Mouse (Mus musculus): Measurements from ENCODE around the gene Abhd14b. TPM values are rescaled to one million over a fixed set of nuclear protein-coding genes. Genes with fewer than 3 reads are reported as not detected.
"Not testable (repeated sequence)": the region's sequence is repeated elsewhere in the genome, so short reads cannot be mapped to it uniquely, and the experiment has no call there.

The Abhd14b gene
- polyA plus RNA-seq, 2 experiments = 17.3 to 24.9 TPM

DNA sequence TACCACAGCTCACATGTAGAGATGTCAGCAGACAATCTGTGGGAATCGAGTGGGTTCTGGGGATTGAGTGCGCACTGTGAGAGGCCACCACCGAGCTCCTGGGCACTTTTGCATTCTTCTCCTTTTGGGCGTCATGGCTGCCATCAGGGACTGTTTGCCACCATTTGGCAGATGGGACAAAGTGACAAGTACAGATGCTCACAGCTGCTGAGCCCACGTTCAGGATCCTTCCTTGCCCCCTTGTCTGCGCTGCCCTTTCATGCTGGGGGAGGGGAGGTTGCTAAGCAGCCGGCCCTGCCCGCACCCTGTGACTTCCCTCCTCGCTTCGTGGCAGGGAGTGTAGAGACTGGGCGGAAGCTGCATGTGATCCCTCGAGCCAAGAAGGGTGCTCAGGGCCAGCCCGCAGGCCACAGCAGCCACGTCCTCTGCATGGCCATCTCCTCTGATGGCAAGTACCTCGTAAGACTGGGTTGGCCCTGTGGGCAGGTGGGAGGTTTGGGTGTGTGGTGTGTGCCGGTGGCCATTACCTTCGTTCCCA lies 35.4 kb downstream of the Abhd14b start:
- Histone ChIP-seq H3K4me1 (replicated peaks; ENCODE audit: control insufficient read depth in 2 of 2, insufficient read depth in 2 of 2, low read length in 1 of 2) (peaks cover 5 to 6% of the 10 kb centered on the region in 2 experiments; a peak in 3 of 4 replicates), H3K36me3 (replicated peaks; ENCODE audit: control insufficient read depth, insufficient read depth, low read depth) (no peaks in the 10 kb centered on the region; the same call in 1 of the 2 replicates), H3K27me3 (ENCODE audit: control insufficient read depth, insufficient read depth, low read length) (no peaks in the 10 kb centered on the region), H3K4me3 (ENCODE audit: insufficient read depth in 1 of 2, low read depth in 2 of 2, low read length in 2 of 2) (no peak overlapping the region), H3K27ac (no peak overlapping the region), H3K9me3 (ENCODE audit: control insufficient read depth, low read length) (no peaks in the 10 kb centered on the region), H3K4me2 (ENCODE audit: low read depth) (no peak overlapping the region), H3K9ac (replicated peaks) (no peak overlapping the region)
- whole genome bisulfite sequencing (ENCODE audit: insufficient replicate concordance) = 78% methylated on average over 17 of the region's 17 CpGs
- DNase-seq (ENCODE audit: low read depth in 3 of 3, low spot score in 3 of 3) (no peak), ATAC-seq (ENCODE audit: insufficient read depth) (no peak)
- TF ChIP-seq EP300 (IDR thresholded peaks at IDR 0.05; ENCODE audit: low read depth) (no peak), CTCF (IDR thresholded peaks at IDR 0.05; ENCODE audit: low read depth) (no peak)

GRCm38 (mm10) chr9:106483136-106483535 lies 35.9 kb downstream of the Abhd14b start:
- WGBS (ENCODE audit: insufficient replicate concordance) = 86% methylated on average over 10 of the region's 10 CpGs
- no peak overlapping the region for H3K4me2 ChIP-seq (ENCODE audit: low read depth)
- no peaks in the 10 kb centered on the region; the same call in 1 of the 2 replicates for H3K36me3 ChIP-seq (replicated peaks; ENCODE audit: control insufficient read depth, insufficient read depth, low read depth)
- no peaks in the 10 kb centered on the region for H3K27me3 ChIP-seq (ENCODE audit: control insufficient read depth, insufficient read depth, low read length)
- H3K4me1 ChIP-seq (replicated peaks; ENCODE audit: control insufficient read depth in 2 of 2, insufficient read depth in 2 of 2, low read length in 1 of 2) = peaks cover under 1 to 1% of the 10 kb centered on the region in 2 experiments; a peak in 3 of 4 replicates
- no peak overlapping the region for H3K4me3 ChIP-seq (ENCODE audit: insufficient read depth in 1 of 2, low read depth in 2 of 2, low read length in 2 of 2)
- H3K27ac ChIP-seq = no peak overlapping the region
- DNase-seq (ENCODE audit: low read depth in 3 of 3, low spot score in 3 of 3) = no peak
- H3K9me3 ChIP-seq (ENCODE audit: control insufficient read depth, low read length) = no peaks in the 10 kb centered on the region
- TF ChIP-seq EP300 (IDR thresholded peaks at IDR 0.05; ENCODE audit: low read depth) (no peak), CTCF (IDR thresholded peaks at IDR 0.05; ENCODE audit: low read depth) (no peak)
- no peak overlapping the region for H3K9ac ChIP-seq (replicated peaks)
- ATAC-seq (ENCODE audit: insufficient read depth) = no peak

- no peak overlapping the region for H3K4me3 ChIP-seq (ENCODE audit: insufficient read depth in 1 of 2, low read depth in 2 of 2, low read length in 2 of 2)
- no peak for TF ChIP-seq CTCF (IDR thresholded peaks at IDR 0.05; ENCODE audit: low read depth)
- TF ChIP-seq EP300 (IDR thresholded peaks at IDR 0.05; ENCODE audit: low read depth) = no peak
- H3K27me3 ChIP-seq (ENCODE audit: control insufficient read depth, insufficient read depth, low read length) = no peaks in the 10 kb centered on the region
- no peak overlapping the region for H3K27ac ChIP-seq
- no peak overlapping the region for H3K4me2 ChIP-seq (ENCODE audit: low read depth)
- no peaks in the 10 kb centered on the region for H3K4me1 ChIP-seq (replicated peaks; ENCODE audit: control insufficient read depth in 2 of 2, insufficient read depth in 2 of 2, low read length in 1 of 2)
- no peak overlapping the region for H3K9ac ChIP-seq (replicated peaks)
- no peaks in the 10 kb centered on the region for H3K9me3 ChIP-seq (ENCODE audit: control insufficient read depth, low read length)
- WGBS (ENCODE audit: insufficient replicate concordance) = 79% methylated on average over 17 of the region's 17 CpGs
- DNase-seq (ENCODE audit: low read depth in 3 of 3, low spot score in 3 of 3) = no peak
- no peaks in the 10 kb centered on the region; the same call in 1 of the 2 replicates for H3K36me3 ChIP-seq (replicated peaks; ENCODE audit: control insufficient read depth, insufficient read depth, low read depth)
- ATAC-seq (ENCODE audit: insufficient read depth) = no peak
Measured at GRCm38 (mm10) chr9:106483606-106484005, 36.3 kb downstream of the Abhd14b start.

- Histone ChIP-seq H3K4me2 (ENCODE audit: low read depth) (no peak overlapping the region), H3K4me3 (ENCODE audit: insufficient read depth in 1 of 2, low read depth in 2 of 2, low read length in 2 of 2) (no peak overlapping the region), H3K36me3 (replicated peaks; ENCODE audit: control insufficient read depth, insufficient read depth, low read depth) (no peaks in the 10 kb centered on the region; the same call in 1 of the 2 replicates), H3K4me1 (replicated peaks; ENCODE audit: control insufficient read depth in 2 of 2, insufficient read depth in 2 of 2, low read length in 1 of 2) (no peaks in the 10 kb centered on the region), H3K27ac (no peak overlapping the region), H3K9me3 (ENCODE audit: control insufficient read depth, low read length) (no peaks in the 10 kb centered on the region), H3K9ac (replicated peaks) (no peak overlapping the region), H3K27me3 (ENCODE audit: control insufficient read depth, insufficient read depth, low read length) (no peaks in the 10 kb centered on the region)
- ATAC-seq (ENCODE audit: insufficient read depth) (no peak), DNase-seq (ENCODE audit: low read depth in 3 of 3, low spot score in 3 of 3) (no peak)
- 83% methylated on average over 10 of the region's 10 CpGs for WGBS (ENCODE audit: insufficient replicate concordance)
- no peak for TF ChIP-seq EP300 (IDR thresholded peaks at IDR 0.05; ENCODE audit: low read depth)
- TF ChIP-seq CTCF (IDR thresholded peaks at IDR 0.05; ENCODE audit: low read depth) = no peak
Measured at GRCm38 (mm10) chr9:106485076-106485475, 37.8 kb downstream of the Abhd14b start.

GRCm38 (mm10) chr9:106487602-106488001 lies 40.3 kb downstream of the Abhd14b start:
- not testable (repeated sequence) for H3K27me3 ChIP-seq (ENCODE audit: control insufficient read depth, insufficient read depth, low read length); H3K9ac ChIP-seq (replicated peaks); H3K9me3 ChIP-seq (ENCODE audit: control insufficient read depth, low read length); H3K4me1 ChIP-seq (replicated peaks; ENCODE audit: control insufficient read depth in 2 of 2, insufficient read depth in 2 of 2, low read length in 1 of 2); H3K4me2 ChIP-seq (ENCODE audit: low read depth); H3K4me3 ChIP-seq (ENCODE audit: insufficient read depth in 1 of 2, low read depth in 2 of 2, low read length in 2 of 2); DNase-seq (ENCODE audit: low read depth in 3 of 3, low spot score in 3 of 3); ATAC-seq (ENCODE audit: insufficient read depth); H3K27ac ChIP-seq; H3K36me3 ChIP-seq (replicated peaks; ENCODE audit: control insufficient read depth, insufficient read depth, low read depth)
- 63% methylated on average over 6 of the region's 6 CpGs for WGBS (ENCODE audit: insufficient replicate concordance)

All from liver, embryonic 14.5 days (tissue).